Mouse (Mus musculus) testis, postnatal 14 days (tissue): ENCODE results near the gene Gigyf1.

Source experiments
- DNase-seq: peaks from one replicate; pipeline ENCODE4 v3.0.0; 2021; ENCODE audit warnings: low spot score

Gigyf1 gene

GRCm38 (mm10) chr5:137513951-137514721 is 4.2 kb upstream of the Gigyf1 start:
- no peak for DNase-seq

- no peak for DNase-seq
These were observed 3.5 kb upstream of the Gigyf1 start for GRCm38 (mm10) chr5:137514811-137515210.

- DNase-seq = no peak
These were observed 1.6 kb downstream of the Gigyf1 start for GRCm38 (mm10) chr5:137519691-137520550.

- DNase-seq = no peak
These were observed 3.5 kb downstream of the Gigyf1 start for GRCm38 (mm10) chr5:137521861-137522260.

GRCm38 (mm10) chr5:137522711-137523110 is 4.4 kb downstream of the Gigyf1 start:
- DNase-seq = no peak

GRCm38 (mm10) chr5:137523396-137524250 is 5.3 kb downstream of the Gigyf1 start:
- DNase-seq = no peak

GRCm38 (mm10) chr5:137524251-137524515 is 5.8 kb downstream of the Gigyf1 start:
- DNase-seq = no peak

GRCm38 (mm10) chr5:137524671-137525070 is 6.3 kb downstream of the Gigyf1 start:
- no peak for DNase-seq

- no peak for DNase-seq
These were observed 7.2 kb downstream of the Gigyf1 start for GRCm38 (mm10) chr5:137525511-137525910.

- DNase-seq = no peak
These were observed 8.0 kb downstream of the Gigyf1 start for GRCm38 (mm10) chr5:137526192-137526936.

GRCm38 (mm10) chr5:137527413-137527812 is 9.1 kb downstream of the Gigyf1 start:
- no peak for DNase-seq

GRCm38 (mm10) chr5:137528247-137528968 is 10.1 kb downstream of the Gigyf1 start:
- no peak for DNase-seq

GRCm38 (mm10) chr5:137529221-137529995 is 11.1 kb downstream of the Gigyf1 start:
- no peak for DNase-seq

GRCm38 (mm10) chr5:137530075-137530474 is 11.7 kb downstream of the Gigyf1 start:
- DNase-seq = no peak

GRCm38 (mm10) chr5:137530588-137531413 is 12.5 kb downstream of the Gigyf1 start:
- peak; percentile 72 for DNase-seq

GRCm38 (mm10) chr5:137531414-137532130 is 13.2 kb downstream of the Gigyf1 start:
- peak; percentile 70 for DNase-seq

- DNase-seq = no peak
These were observed 13.9 kb downstream of the Gigyf1 start for GRCm38 (mm10) chr5:137532131-137532807.

- no peak for DNase-seq
These were observed 14.4 kb downstream of the Gigyf1 start for GRCm38 (mm10) chr5:137532808-137533116.
